Mouse (Mus musculus) heart, embryonic 12.5 days (tissue): ENCODE measurements around the gene Tgoln1. TPM values are rescaled to one million over a fixed set of nuclear protein-coding genes. Genes with fewer than 3 reads are reported as not detected.
A peak's percentile ranks its signal among the peaks of the same experiment; 100 is the strongest.

Source experiments
- ATAC-seq: fragments of 200-750 bp; cut with Nextera tagmentation; 2 replicates; pipeline ENCODE4 v1.8.0; 2017; ENCODE audit warnings: moderate TSS enrichment, moderate library complexity; ENCODE audit not compliant: insufficient number of reproducible peaks, low FRiP score
- H3K27ac ChIP-seq: fragments of 300-500 bp; sonication (generic); 2 replicates; pipeline ENCODE4 v1.5.1; 2016; ENCODE audit warnings: mild to moderate bottlenecking, moderate library complexity; ENCODE audit not compliant: poor library complexity, severe bottlenecking
- H3K27me3 ChIP-seq: fragments of 300-500 bp; sonication (generic); replicated peaks from 2 replicates; pipeline ENCODE4 v1.6.1; 2016; ENCODE audit warnings: mild to moderate bottlenecking, moderate library complexity
- H3K36me3 ChIP-seq: fragments of 300-500 bp; sonication (generic); 2 replicates; pipeline ENCODE4 v1.6.1; 2016; ENCODE audit warnings: mild to moderate bottlenecking, moderate library complexity
- H3K4me1 ChIP-seq: fragments of 300-500 bp; sonication (generic); replicated peaks from 2 replicates; pipeline ENCODE4 v1.6.1; 2016; ENCODE audit warnings: mild to moderate bottlenecking
- H3K4me2 ChIP-seq: fragments of 300-500 bp; sonication (generic); 2 replicates; pipeline ENCODE4 v1.6.1; 2016; ENCODE audit warnings: mild to moderate bottlenecking, moderate library complexity
- H3K4me3 ChIP-seq: fragments of 300-500 bp; sonication (generic); 2 replicates; pipeline ENCODE4 v1.5.1; 2016; ENCODE audit warnings: mild to moderate bottlenecking
- H3K9ac ChIP-seq: fragments of 300-500 bp; sonication (generic); 2 replicates; pipeline ENCODE4 v1.6.1; 2016; ENCODE audit warnings: mild to moderate bottlenecking, moderate library complexity
- H3K9me3 ChIP-seq: fragments of 300-500 bp; sonication (generic); replicated peaks from 2 replicates; pipeline ENCODE4 v1.6.1; 2016; ENCODE audit warnings: mild to moderate bottlenecking, moderate library complexity
- WGBS: fragments of 180-500 bp; shearing (Covaris S2); methylation state at CpG from one replicate; pipeline ENCODE4 v1.1.7; 2016; 5-methylcytosine and 5-hydroxymethylcytosine counted together
- polyA plus RNA-seq: library from polyadenylated mRNA; unstranded; fragments of >200 nt; fragmentation: Nextera tagmentation; extraction: Ambion mirVana; gene quantifications from 2 replicates; pipeline ENCODE4 v1.2.1, GENCODE M21; 2016

Tgoln1 gene
- polyA plus RNA-seq, 1 experiment from 2014 or later, result 27.9 TPM

DNA sequence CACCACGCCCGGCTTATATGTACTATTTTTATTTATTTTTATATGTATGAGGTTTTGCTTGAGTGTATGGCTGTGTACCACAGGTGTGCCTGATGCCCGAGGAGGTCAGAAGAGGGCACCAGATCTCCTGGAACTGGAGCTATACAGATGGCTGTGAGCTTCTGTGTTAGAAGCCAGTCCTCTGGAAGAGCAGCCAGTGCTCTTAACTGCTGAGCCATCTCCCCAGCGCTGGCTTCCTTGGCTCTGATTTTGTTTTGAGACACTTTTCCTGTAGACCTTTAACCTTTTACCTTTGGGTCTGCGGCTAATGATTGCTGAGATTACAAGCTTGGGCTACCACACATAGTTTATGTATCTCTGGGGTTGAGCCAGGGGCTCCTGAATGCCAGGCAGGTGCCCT, 49.3 kb downstream of the Tgoln1 start:
- Histone ChIP-seq H3K4me2 (no peak overlapping the region), H3K4me3 (no peak overlapping the region)
- WGBS, result 79% methylated on average over 5 of the region's 5 CpGs

DNA sequence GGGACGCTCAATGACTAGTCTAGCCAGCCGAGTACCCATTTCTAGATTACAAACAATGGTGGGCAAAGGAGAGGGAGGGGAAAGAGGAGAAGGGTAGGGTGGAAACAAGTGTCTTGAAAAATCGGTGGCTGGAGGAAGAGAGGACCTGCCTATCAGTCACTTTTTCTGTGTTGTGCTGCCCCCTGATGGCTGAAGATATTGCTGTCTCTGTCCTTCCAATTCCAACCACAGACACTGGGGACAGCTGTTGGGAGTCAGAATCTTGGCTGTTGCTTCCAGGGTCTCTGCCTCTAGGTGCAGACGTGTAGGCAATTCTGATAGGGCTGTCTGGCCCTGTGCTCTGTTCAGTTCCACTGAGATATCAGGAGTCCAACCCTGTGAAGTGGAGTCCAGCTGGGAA, 50.8 kb downstream of the Tgoln1 start:
- WGBS, result 11% methylated on average over 4 of the region's 4 CpGs
- peak overlapping the region; percentile 40; the same call in 1 of the 2 replicates for H3K4me2 ChIP-seq
- no peaks in the 10 kb centered on the region for H3K9me3 ChIP-seq
- H3K36me3 ChIP-seq, result peaks cover 13% of the 10 kb centered on the region
- H3K4me3 ChIP-seq, result no peak overlapping the region
- H3K27ac ChIP-seq, result no peak overlapping the region
- H3K4me1 ChIP-seq, result peaks cover 24% of the 10 kb centered on the region
- 0 out of 2 replicates have a peak overlapping the region, but pooled peaks have one; percentile 26 for H3K9ac ChIP-seq
- peak; percentile 70 for ATAC-seq
- H3K27me3 ChIP-seq, result no peaks in the 10 kb centered on the region

More for the DNA sequence above, 49.3 kb downstream of the Tgoln1 start:
- Histone ChIP-seq H3K27me3 (no peaks in the 10 kb centered on the region), H3K9me3 (no peaks in the 10 kb centered on the region), H3K36me3 (peaks cover 15% of the 10 kb centered on the region), H3K9ac (no peak overlapping the region), H3K4me1 (peaks cover 21% of the 10 kb centered on the region), H3K27ac (no peak overlapping the region)
- no peak for ATAC-seq

DNA sequence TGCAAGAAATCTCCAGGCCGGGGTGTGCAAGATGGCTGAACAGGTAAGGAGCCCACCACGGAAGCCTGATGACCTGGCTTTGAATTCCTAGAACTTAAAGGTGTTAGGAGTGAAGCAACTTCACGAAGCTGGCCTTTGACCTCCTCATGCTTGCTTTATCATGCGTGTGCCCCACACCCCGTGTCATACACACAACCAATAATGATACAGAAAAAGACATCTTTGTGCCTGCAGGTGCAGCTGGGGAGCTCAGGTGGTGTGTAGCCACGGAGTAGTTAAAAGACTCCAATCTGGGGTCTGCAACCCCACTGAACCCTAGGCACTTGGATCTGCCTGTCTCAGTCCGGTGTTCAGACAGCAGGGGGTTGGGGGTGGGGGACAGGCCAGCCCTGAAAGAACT, 51.3 kb downstream of the Tgoln1 start:
- Histone ChIP-seq H3K36me3 (peaks cover 13% of the 10 kb centered on the region), H3K27me3 (no peaks in the 10 kb centered on the region), H3K4me2 (peak overlapping the region; percentile 40; the same call in 1 of the 2 replicates), H3K9me3 (no peaks in the 10 kb centered on the region), H3K4me1 (peaks cover 24% of the 10 kb centered on the region), H3K27ac (no peak overlapping the region), H3K9ac (0 out of 2 replicates have a peak overlapping the region, but pooled peaks have one; percentile 26), H3K4me3 (no peak overlapping the region)
- no peak for ATAC-seq
- WGBS, result 70% methylated on average over 7 of the region's 7 CpGs

DNA sequence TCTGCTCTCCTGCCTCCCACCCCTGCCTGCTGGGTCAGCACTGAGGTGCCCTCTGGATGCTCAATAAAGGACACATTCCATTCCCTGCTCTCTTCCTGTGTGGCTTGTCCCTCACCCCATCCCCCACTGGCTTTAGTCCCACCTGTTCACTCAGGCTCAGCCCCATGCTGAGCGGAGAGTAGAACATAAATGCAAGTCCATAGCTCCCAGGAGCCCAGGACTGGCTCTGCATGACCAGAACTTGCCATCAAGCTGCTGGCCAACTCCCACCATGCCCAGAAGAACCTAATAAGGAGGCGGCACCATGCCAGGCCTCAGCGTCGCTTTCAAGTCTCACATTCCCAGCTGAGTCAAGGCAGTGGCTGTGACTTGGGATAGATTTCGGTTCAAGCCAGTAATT, 53.9 kb downstream of the Tgoln1 start:
- Histone ChIP-seq H3K9ac (no peak overlapping the region), H3K27ac (no peak overlapping the region), H3K27me3 (no peaks in the 10 kb centered on the region), H3K4me1 (peaks cover 24% of the 10 kb centered on the region), H3K4me3 (no peak overlapping the region), H3K9me3 (no peaks in the 10 kb centered on the region), H3K36me3 (peaks cover 1% of the 10 kb centered on the region), H3K4me2 (no peak overlapping the region)
- no peak for ATAC-seq
- WGBS, result 79% methylated on average over 5 of the region's 5 CpGs

DNA sequence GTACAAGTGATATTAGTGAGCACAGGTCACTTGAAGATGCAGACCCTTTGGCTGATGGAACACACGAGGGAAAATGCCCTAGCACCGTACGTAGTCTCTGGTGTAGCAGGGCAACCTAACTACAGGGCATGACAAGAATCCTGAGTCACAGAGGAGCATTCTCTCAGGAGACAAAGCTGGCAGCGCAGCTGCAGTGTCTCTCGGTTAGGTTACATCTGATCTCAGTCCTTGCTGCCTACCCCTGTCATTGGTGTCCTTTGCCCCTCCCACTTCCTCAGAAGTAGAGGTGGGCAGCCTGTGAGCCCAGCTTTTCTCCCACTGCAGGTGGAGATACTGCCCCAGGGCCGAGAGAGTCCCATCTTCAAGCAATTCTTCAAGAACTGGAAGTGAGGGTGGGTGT, 54.3 kb downstream of the Tgoln1 start:
- Histone ChIP-seq H3K4me1 (peaks cover 24% of the 10 kb centered on the region), H3K4me3 (no peak overlapping the region), H3K27ac (no peak overlapping the region), H3K36me3 (no peaks in the 10 kb centered on the region), H3K9me3 (no peaks in the 10 kb centered on the region), H3K9ac (no peak overlapping the region), H3K27me3 (no peaks in the 10 kb centered on the region), H3K4me2 (no peak overlapping the region)
- ATAC-seq, result no peak
- 62% methylated on average over 6 of the region's 6 CpGs for WGBS

DNA sequence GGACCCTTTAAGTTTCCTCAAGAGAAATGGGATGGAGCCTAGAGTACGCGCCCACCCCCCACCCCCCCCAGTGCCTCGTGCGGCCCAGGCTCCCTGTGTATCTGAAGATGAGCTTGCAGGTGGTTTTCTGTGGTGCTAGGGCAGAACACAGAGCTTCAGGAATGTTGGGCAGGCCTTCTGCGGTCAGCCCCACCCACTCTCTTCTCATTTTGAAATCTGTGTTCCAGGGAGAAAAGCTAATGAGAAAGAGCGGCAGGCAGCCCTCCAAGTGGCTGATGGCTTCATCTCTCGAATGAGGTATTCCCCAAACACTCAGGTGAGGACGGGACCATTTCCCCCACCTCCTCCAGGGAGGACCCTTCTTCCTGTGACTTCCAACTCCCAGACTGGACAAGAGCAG, 56.0 kb downstream of the Tgoln1 start:
- Histone ChIP-seq H3K4me3 (no peak overlapping the region), H3K36me3 (no peaks in the 10 kb centered on the region), H3K27me3 (no peaks in the 10 kb centered on the region), H3K9ac (no peak overlapping the region), H3K4me1 (peaks cover 18% of the 10 kb centered on the region), H3K27ac (no peak overlapping the region), H3K4me2 (no peak overlapping the region), H3K9me3 (no peaks in the 10 kb centered on the region)
- ATAC-seq, result no peak
- 77% methylated on average over 8 of the region's 8 CpGs for WGBS

Other genes with a start within 250 kb of the Tgoln1 start
- 48.3 and 52.1 TPM in 2 replicates for gene Vamp5, start 236.5 kb downstream of the Tgoln1 start, polyA plus RNA-seq
- 111 and 112 TPM in 2 replicates for gene Vamp8, start 226.3 kb downstream of the Tgoln1 start, polyA plus RNA-seq
- gene Ggcx, start 202.7 kb downstream of the Tgoln1 start, polyA plus RNA-seq, result 33.8 and 38.7 TPM in 2 replicates
- gene Mat2a, start 177.4 kb downstream of the Tgoln1 start, polyA plus RNA-seq, result 313 and 317 TPM in 2 replicates
- not detected in 2 replicates for gene Sh2d6, start 95.3 kb downstream of the Tgoln1 start, polyA plus RNA-seq
- gene Capg, start 72.6 kb downstream of the Tgoln1 start, polyA plus RNA-seq, result 22.5 and 24.7 TPM in 2 replicates
- gene Elmod3, start 18.6 kb downstream of the Tgoln1 start, polyA plus RNA-seq, result 12.6 and 13.2 TPM in 2 replicates
- 13.8 and 16.0 TPM in 2 replicates for gene Retsat, start 18.5 kb downstream of the Tgoln1 start, polyA plus RNA-seq
- 18.5 and 20.2 TPM in 2 replicates for gene Tcf7l1, start 172.3 kb upstream of the Tgoln1 start, polyA plus RNA-seq